Mouse (Mus musculus): ENCODE data around the gene Methig1. TPM values are rescaled to one million over a fixed set of nuclear protein-coding genes. Genes with fewer than 3 reads are reported as not detected.

The Methig1 gene
- polyA plus RNA-seq, 1 experiment: not detected

- H3K36me3 ChIP-seq (ENCODE audit: control insufficient read depth, insufficient read depth, low read length): no peaks in the 10 kb centered on the region
- WGBS: under 1% methylated on average over 43 of the region's 44 CpGs
- no peak for DNase-seq
Observed at GRCm38 (mm10) chr15:100422476-100422875, 69.5 kb downstream of the Methig1 start.

DNA sequence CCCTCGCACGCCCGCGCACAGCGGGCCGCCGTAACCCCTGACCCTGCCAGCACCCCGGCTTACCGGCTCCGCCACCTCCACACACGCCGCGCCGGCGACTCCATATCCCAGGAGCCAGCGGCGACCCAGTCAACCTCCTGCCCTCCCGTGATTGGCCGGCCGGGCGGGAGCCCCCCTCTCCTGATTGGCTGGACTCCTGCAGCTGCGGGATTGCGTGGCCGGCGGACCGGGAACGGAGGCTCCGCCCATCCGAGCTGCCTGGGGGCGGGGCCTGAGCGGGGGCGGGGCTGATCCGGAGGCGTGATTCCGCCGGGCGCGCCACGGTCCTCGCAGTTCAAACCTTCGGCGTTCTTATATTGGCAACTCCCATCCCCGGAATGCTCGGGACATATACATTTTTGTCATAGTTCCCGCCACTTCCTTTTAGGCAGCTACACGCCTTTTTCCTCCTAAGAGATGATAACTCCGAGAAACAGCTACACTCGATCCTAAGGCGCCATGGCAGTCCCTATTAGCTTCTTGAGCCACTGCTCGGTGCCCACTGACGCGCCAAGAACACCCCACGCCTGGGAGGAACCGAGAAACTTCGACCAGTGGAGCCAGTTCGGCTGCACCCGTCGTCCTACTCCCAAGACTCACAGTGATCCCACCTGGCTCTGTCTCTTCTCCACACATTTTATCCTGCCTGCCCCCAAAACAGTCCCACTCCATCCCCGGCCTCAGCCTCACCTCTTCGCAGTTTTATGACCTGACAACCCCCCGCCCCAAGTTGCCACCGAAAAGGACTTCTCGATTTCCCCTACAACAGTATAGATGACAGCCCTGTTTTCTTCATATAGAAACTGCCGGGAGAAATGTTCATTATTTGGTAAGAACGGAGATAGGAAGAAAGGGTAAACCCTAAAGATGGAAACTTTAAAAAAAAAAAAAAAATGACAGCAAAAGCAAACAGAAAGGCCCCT, 70.2 kb downstream of the Methig1 start:
- H3K27me3 ChIP-seq (ENCODE audit: control insufficient read depth, insufficient read depth, low read length): peaks cover 4% of the 10 kb centered on the region; the same call in 1 of the 2 replicates
- under 1% methylated on average over 65 of the region's 65 CpGs for WGBS
- peak; percentile 85 for TF ChIP-seq POLR2A (IDR thresholded peaks at IDR 0.05; ENCODE audit: control insufficient read depth, extremely low read depth, insufficient read depth, low read length, poor library complexity)
- TF ChIP-seq CTCF (IDR thresholded peaks at IDR 0.05; ENCODE audit: borderline replicate concordance, control insufficient read depth, extremely low read depth, insufficient read depth, low read length, poor library complexity): 0 out of 2 replicates have a peak, but pooled peaks have one; percentile 28
- H3K4me3 ChIP-seq (ENCODE audit: control insufficient read depth, insufficient read depth, low read length): peak overlapping the region; percentile 59
- H3K27ac ChIP-seq (ENCODE audit: control insufficient read depth, insufficient read depth, low read length): no peak overlapping the region
- no peaks in the 10 kb centered on the region for H3K36me3 ChIP-seq (ENCODE audit: control insufficient read depth, insufficient read depth, low read length)
- peaks cover 34% of the 10 kb centered on the region for H3K4me1 ChIP-seq (replicated peaks; ENCODE audit: control insufficient read depth, insufficient read depth, low read length)
- DNase-seq: peak; percentile 95

More at GRCm38 (mm10) chr15:100422476-100422875, 69.5 kb downstream of the Methig1 start:
- TF ChIP-seq POLR2A (IDR thresholded peaks at IDR 0.05; ENCODE audit: control insufficient read depth, extremely low read depth, insufficient read depth, low read length, poor library complexity): no peak
- Histone ChIP-seq H3K4me3 (ENCODE audit: control insufficient read depth, insufficient read depth, low read length) (peak overlapping the region; percentile 59), H3K27ac (ENCODE audit: control insufficient read depth, insufficient read depth, low read length) (no peak overlapping the region), H3K27me3 (ENCODE audit: control insufficient read depth, insufficient read depth, low read length) (peaks cover 4% of the 10 kb centered on the region; the same call in 1 of the 2 replicates), H3K4me1 (replicated peaks; ENCODE audit: control insufficient read depth, insufficient read depth, low read length) (peaks cover 41% of the 10 kb centered on the region)

- TF ChIP-seq CTCF (IDR thresholded peaks at IDR 0.05; ENCODE audit: borderline replicate concordance, control insufficient read depth, extremely low read depth, insufficient read depth, low read length, poor library complexity): no peak
- no peak for TF ChIP-seq POLR2A (IDR thresholded peaks at IDR 0.05; ENCODE audit: control insufficient read depth, extremely low read depth, insufficient read depth, low read length, poor library complexity)
- WGBS: 4% methylated on average over 14 of the region's 14 CpGs
- H3K27ac ChIP-seq (ENCODE audit: control insufficient read depth, insufficient read depth, low read length): no peak overlapping the region
- H3K27me3 ChIP-seq (ENCODE audit: control insufficient read depth, insufficient read depth, low read length): peaks cover 4% of the 10 kb centered on the region; the same call in 1 of the 2 replicates
- H3K4me3 ChIP-seq (ENCODE audit: control insufficient read depth, insufficient read depth, low read length): peak overlapping the region; percentile 27
- H3K4me1 ChIP-seq (replicated peaks; ENCODE audit: control insufficient read depth, insufficient read depth, low read length): peaks cover 34% of the 10 kb centered on the region
- H3K36me3 ChIP-seq (ENCODE audit: control insufficient read depth, insufficient read depth, low read length): no peaks in the 10 kb centered on the region
- no peak for DNase-seq
Observed at GRCm38 (mm10) chr15:100423916-100424315, 71.0 kb downstream of the Methig1 start.

DNA sequence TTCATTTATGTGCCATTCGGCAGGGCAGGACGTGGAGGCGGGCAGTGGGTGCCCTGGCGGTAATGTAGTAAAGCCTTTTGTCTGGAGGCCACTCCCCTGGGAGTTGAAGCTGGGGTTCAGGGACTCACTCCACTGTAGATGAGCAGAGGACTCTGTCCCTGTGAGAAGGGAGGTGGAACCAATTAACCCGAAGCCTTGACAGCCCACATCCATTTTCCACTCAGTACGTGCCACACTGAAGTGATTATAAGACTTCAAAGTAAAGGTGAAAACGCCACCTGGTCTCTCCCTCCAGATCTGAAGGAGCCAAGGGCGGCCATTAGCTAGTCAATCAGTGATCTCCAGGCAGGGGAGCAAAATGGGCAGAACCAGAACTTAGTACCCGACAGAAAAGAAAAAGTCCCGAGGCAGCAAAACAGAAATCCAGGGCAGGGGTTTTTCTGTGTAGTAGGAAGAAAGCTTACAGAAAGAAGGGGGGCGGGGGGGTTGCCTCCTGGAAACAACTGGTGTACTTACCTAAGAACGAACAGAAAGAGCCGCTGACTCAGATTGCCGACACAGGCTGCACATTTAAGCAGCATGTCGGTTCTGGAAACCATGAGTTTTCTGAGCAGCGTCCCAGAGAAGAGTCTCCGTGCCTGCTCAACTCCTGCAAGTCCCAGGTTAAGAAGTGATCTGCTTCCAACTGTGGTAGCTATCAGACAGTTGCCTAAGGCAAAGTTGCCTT, 71.6 kb downstream of the Methig1 start, which contains the start of gene Slc11a2:
Slc11a2 (minus strand) TSS at position 677 of the 727 bp plus-strand sequence.
- no peak within 1 kb of the TSS for H3K27ac ChIP-seq (ENCODE audit: control insufficient read depth, insufficient read depth, low read length)
- H3K4me3 ChIP-seq (ENCODE audit: control insufficient read depth, insufficient read depth, low read length): peak within 1 kb of the TSS; percentile 27
- peaks cover 29% of the 10 kb centered on the region for H3K4me1 ChIP-seq (replicated peaks; ENCODE audit: control insufficient read depth, insufficient read depth, low read length)
- TF ChIP-seq CTCF (IDR thresholded peaks at IDR 0.05; ENCODE audit: borderline replicate concordance, control insufficient read depth, extremely low read depth, insufficient read depth, low read length, poor library complexity) (no peak), POLR2A (IDR thresholded peaks at IDR 0.05; ENCODE audit: control insufficient read depth, extremely low read depth, insufficient read depth, low read length, poor library complexity) (no peak)
- H3K36me3 ChIP-seq (ENCODE audit: control insufficient read depth, insufficient read depth, low read length): no peaks in the 10 kb centered on the region
- DNase-seq: no peak
- 24% methylated on average over 17 of the region's 17 CpGs for WGBS
- peaks cover 4% of the 10 kb centered on the region; the same call in 1 of the 2 replicates for H3K27me3 ChIP-seq (ENCODE audit: control insufficient read depth, insufficient read depth, low read length)

- no peak for DNase-seq
- Histone ChIP-seq H3K4me3 (ENCODE audit: control insufficient read depth, insufficient read depth, low read length) (no peak overlapping the region), H3K36me3 (ENCODE audit: control insufficient read depth, insufficient read depth, low read length) (no peaks in the 10 kb centered on the region), H3K27me3 (ENCODE audit: control insufficient read depth, insufficient read depth, low read length) (peaks cover 4% of the 10 kb centered on the region; the same call in 1 of the 2 replicates), H3K4me1 (replicated peaks; ENCODE audit: control insufficient read depth, insufficient read depth, low read length) (peaks cover 9% of the 10 kb centered on the region), H3K27ac (ENCODE audit: control insufficient read depth, insufficient read depth, low read length) (no peak overlapping the region)
- WGBS: 94% methylated on average over 13 of the region's 13 CpGs
- no peak for TF ChIP-seq CTCF (IDR thresholded peaks at IDR 0.05; ENCODE audit: borderline replicate concordance, control insufficient read depth, extremely low read depth, insufficient read depth, low read length, poor library complexity)
- no peak for TF ChIP-seq POLR2A (IDR thresholded peaks at IDR 0.05; ENCODE audit: control insufficient read depth, extremely low read depth, insufficient read depth, low read length, poor library complexity)
Observed at GRCm38 (mm10) chr15:100428296-100428905, 75.5 kb downstream of the Methig1 start.

Measured in thymus, adult 2 months (tissue).